Mouse (Mus musculus): ENCODE results near the gene Rnf26. TPM values are rescaled to one million over a fixed set of nuclear protein-coding genes. Genes with fewer than 3 reads are reported as not detected.

Rnf26 gene
- polyA plus RNA-seq (2015; fragmentation: Nextera tagmentation; extraction: Ambion mirVana): 33.2 and 35.4 TPM in 2 replicates

GRCm38 (mm10) chr9:44113105-44113789, at the start of gene Rnf26, which contains the start of gene Gm49380:
Gene Rnf26, minus strand, starts transcription at chr9:44113517.
Gene Gm49380, minus strand, starts transcription at chr9:44113500.

DNA sequence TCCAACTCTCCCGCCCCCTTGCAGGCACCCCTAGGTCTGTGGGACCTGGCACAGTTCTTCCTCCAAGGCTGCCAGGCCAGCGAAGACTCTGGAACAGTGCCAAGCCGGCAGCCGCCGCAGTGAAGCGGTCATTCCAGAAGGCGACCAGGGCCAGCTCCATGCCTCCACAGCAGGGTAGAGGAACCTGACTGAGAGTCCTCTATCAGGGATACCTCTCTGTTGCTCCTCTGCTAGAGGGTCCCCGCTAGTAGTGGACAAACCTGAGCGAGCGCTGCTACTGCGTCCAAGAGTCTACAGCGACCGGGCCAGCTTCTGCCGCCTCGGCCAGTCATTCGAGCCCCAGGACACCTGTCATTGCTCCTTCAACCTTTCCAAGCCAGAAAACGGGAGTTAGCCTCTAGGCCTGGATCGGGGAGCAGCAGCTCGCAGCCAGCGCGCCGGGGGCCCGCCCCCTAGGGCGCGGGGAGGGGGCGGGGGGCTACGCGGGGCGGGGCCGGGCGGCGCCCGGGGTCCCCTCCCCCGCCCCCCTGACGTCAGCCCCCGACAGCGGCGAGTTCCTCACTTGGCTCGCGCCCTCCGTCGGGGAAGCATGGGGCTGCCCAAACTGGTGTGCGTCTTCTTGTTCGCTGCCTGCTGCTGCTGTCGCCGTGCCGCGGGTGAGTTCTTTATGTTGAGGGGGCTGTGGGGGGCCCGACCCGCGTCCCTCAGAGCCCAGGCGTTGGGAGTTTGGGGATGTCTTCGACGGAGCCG, 21.0 kb upstream of the Rnf26 start, which contains the start of gene Mcam:
Gene Mcam (plus strand): TSS at position 369 of the 750 bp plus-strand sequence.

GRCm38 (mm10) chr9:44107110-44107509, 6.2 kb downstream of the Rnf26 start, which contains the start of gene C1qtnf5:
Gene C1qtnf5, plus strand, starts transcription at chr9:44107245.

GRCm38 (mm10) chr9:44101490-44101889, 11.8 kb downstream of the Rnf26 start, which contains the start of gene Mfrp:
Gene Mfrp, plus strand, starts transcription at chr9:44101729.

DNA sequence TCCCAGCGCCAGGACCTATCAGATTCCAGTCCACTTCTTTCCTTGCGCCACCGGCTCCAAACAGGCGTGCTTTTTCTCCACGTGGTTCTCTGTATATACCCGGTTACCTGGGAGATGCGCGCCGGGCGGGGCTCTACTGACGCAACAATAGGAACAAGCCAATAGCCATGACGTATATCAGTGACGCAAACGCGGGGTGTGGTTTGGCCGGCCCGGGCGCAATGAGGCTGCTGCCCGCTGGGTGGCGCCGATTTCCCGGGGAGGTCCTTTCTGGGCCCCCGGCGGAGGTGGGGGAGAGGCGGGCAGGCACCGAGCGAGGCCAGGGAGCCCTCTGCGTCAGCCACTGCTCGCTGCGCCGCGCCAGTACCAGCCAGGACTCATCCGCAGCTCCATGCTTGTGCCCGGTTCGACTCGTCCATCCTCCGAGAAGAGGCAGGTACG, 46.5 kb downstream of the Rnf26 start, which contains the start of gene Usp2:
Gene Usp2 (plus strand): TSS at position 237 of the 441 bp plus-strand sequence.

Other genes with a start within 250 kb of the Rnf26 start
- 74.5 and 79.4 TPM in 2 replicates for gene Thy1, start 70.1 kb downstream of the Rnf26 start, polyA plus RNA-seq (2015; fragmentation: Nextera tagmentation; extraction: Ambion mirVana)
- 16.8 and 19.7 TPM in 2 replicates for gene Usp2, start 46.5 kb downstream of the Rnf26 start, polyA plus RNA-seq (2015; fragmentation: Nextera tagmentation; extraction: Ambion mirVana)
- 0.08 TPM in 1 of 2 replicates, not detected in the other for gene Mfrp, start 11.8 kb downstream of the Rnf26 start, polyA plus RNA-seq (2015; fragmentation: Nextera tagmentation; extraction: Ambion mirVana)
- 17.6 and 18.5 TPM in 2 replicates for gene C1qtnf5, start 6.3 kb downstream of the Rnf26 start, polyA plus RNA-seq (2015; fragmentation: Nextera tagmentation; extraction: Ambion mirVana)
- 0.12 and 0.18 TPM in 2 replicates for gene Gm49380, start within 50 bp of the Rnf26 start, polyA plus RNA-seq (2015; fragmentation: Nextera tagmentation; extraction: Ambion mirVana)
- 15.3 and 17.2 TPM in 2 replicates for gene Mcam, start 21.0 kb upstream of the Rnf26 start, polyA plus RNA-seq (2015; fragmentation: Nextera tagmentation; extraction: Ambion mirVana)
- 11.6 and 14.1 TPM in 2 replicates for gene Cbl, start 120.5 kb upstream of the Rnf26 start, polyA plus RNA-seq (2015; fragmentation: Nextera tagmentation; extraction: Ambion mirVana)
- gene Ccdc153, start 127.2 kb upstream of the Rnf26 start, polyA plus RNA-seq (2015; fragmentation: Nextera tagmentation; extraction: Ambion mirVana): 2.4 and 3.0 TPM in 2 replicates
- 0.19 and 0.31 TPM in 2 replicates for gene Pdzd3, start 138.0 kb upstream of the Rnf26 start, polyA plus RNA-seq (2015; fragmentation: Nextera tagmentation; extraction: Ambion mirVana)
- 5.8 and 6.6 TPM in 2 replicates for gene Nlrx1, start 155.1 kb upstream of the Rnf26 start, polyA plus RNA-seq (2015; fragmentation: Nextera tagmentation; extraction: Ambion mirVana)
- 26.9 and 28.9 TPM in 2 replicates for gene Abcg4, start 175.1 kb upstream of the Rnf26 start, polyA plus RNA-seq (2015; fragmentation: Nextera tagmentation; extraction: Ambion mirVana)
- 12.9 and 14.0 TPM in 2 replicates for gene Hinfp, start 192.2 kb upstream of the Rnf26 start, polyA plus RNA-seq (2015; fragmentation: Nextera tagmentation; extraction: Ambion mirVana)
- gene C2cd2l, start 206.8 kb upstream of the Rnf26 start, polyA plus RNA-seq (2015; fragmentation: Nextera tagmentation; extraction: Ambion mirVana): 21.9 and 24.4 TPM in 2 replicates
- 28.9 and 31.0 TPM in 2 replicates for gene Dpagt1, start 212.5 kb upstream of the Rnf26 start, polyA plus RNA-seq (2015; fragmentation: Nextera tagmentation; extraction: Ambion mirVana)
- 103 and 104 TPM in 2 replicates for gene H2afx, start 221.2 kb upstream of the Rnf26 start, polyA plus RNA-seq (2015; fragmentation: Nextera tagmentation; extraction: Ambion mirVana)
- gene Hmbs, start 230.7 kb upstream of the Rnf26 start, polyA plus RNA-seq (2015; fragmentation: Nextera tagmentation; extraction: Ambion mirVana): 53.4 and 54.7 TPM in 2 replicates
- gene Vps11, start 248.2 kb upstream of the Rnf26 start, polyA plus RNA-seq (2015; fragmentation: Nextera tagmentation; extraction: Ambion mirVana): 32.3 and 36.0 TPM in 2 replicates

All from neural tube, postnatal 0 days (tissue).